Mouse (Mus musculus): ENCODE measurements at regions not wholly inside any gene's neighbourhood (a gene's known extent, or its start where the extent isn't known, plus 50 kb on each side); places are given as distances from the start of the nearest gene placed in this dataset.

GRCm38 (mm10) chr8:127838311-127838710 is 520.1 kb upstream of the Nrp1 start:
- H3K27me3 ChIP-seq (replicated peaks; ENCODE audit: control insufficient read depth, insufficient read depth, low read length), result no peaks in the 10 kb centered on the region
- no peaks in the 10 kb centered on the region for H3K4me1 ChIP-seq (replicated peaks; ENCODE audit: control insufficient read depth, insufficient read depth, low read length)
- no peak overlapping the region for H3K4me3 ChIP-seq (ENCODE audit: low read depth, low read length)
- H3K9ac ChIP-seq (ENCODE audit: low read length), result no peak overlapping the region
- ATAC-seq (replicated peaks; ENCODE audit: low FRiP score, low TSS enrichment, low read depth) (no peak), DNase-seq (ENCODE audit: low spot score) (no peak)
- H3K27ac ChIP-seq (ENCODE audit: low read depth), result no peak overlapping the region
- no peaks in the 10 kb centered on the region for H3K36me3 ChIP-seq (ENCODE audit: control insufficient read depth, insufficient read depth, low read length)
- H3K9me3 ChIP-seq (ENCODE audit: control insufficient read depth, low read length), result no peaks in the 10 kb centered on the region
- H3K4me2 ChIP-seq (ENCODE audit: low read length), result no peak overlapping the region

GRCm38 (mm10) chr8:127847332-127848018 is 510.9 kb upstream of the Nrp1 start:
- no peak for DNase-seq (ENCODE audit: low spot score)
- 70% methylated on average over 9 of the region's 9 CpGs for WGBS
- no peak overlapping the region for H3K27ac ChIP-seq (ENCODE audit: low read depth)

GRCm38 (mm10) chr8:127849926-127850325 is 508.5 kb upstream of the Nrp1 start:
- Histone ChIP-seq H3K4me2 (ENCODE audit: low read length) (no peak overlapping the region), H3K9me3 (ENCODE audit: control insufficient read depth, low read length) (no peaks in the 10 kb centered on the region), H3K9ac (ENCODE audit: low read length) (no peak overlapping the region), H3K36me3 (ENCODE audit: control insufficient read depth, insufficient read depth, low read length) (no peaks in the 10 kb centered on the region), H3K4me1 (replicated peaks; ENCODE audit: control insufficient read depth, insufficient read depth, low read length) (no peaks in the 10 kb centered on the region), H3K27me3 (replicated peaks; ENCODE audit: control insufficient read depth, insufficient read depth, low read length) (no peaks in the 10 kb centered on the region), H3K27ac (ENCODE audit: low read depth) (no peak overlapping the region), H3K4me3 (ENCODE audit: low read depth, low read length) (no peak overlapping the region)
- ATAC-seq (replicated peaks; ENCODE audit: low FRiP score, low TSS enrichment, low read depth) (no peak), DNase-seq (ENCODE audit: low spot score) (no peak)

More at GRCm38 (mm10) chr8:127847332-127848018, 510.9 kb upstream of the Nrp1 start:
- Histone ChIP-seq H3K9ac (ENCODE audit: low read length) (no peak overlapping the region), H3K4me1 (replicated peaks; ENCODE audit: control insufficient read depth, insufficient read depth, low read length) (no peaks in the 10 kb centered on the region), H3K9me3 (ENCODE audit: control insufficient read depth, low read length) (no peaks in the 10 kb centered on the region), H3K4me2 (ENCODE audit: low read length) (no peak overlapping the region), H3K4me3 (ENCODE audit: low read depth, low read length) (no peak overlapping the region), H3K27me3 (replicated peaks; ENCODE audit: control insufficient read depth, insufficient read depth, low read length) (no peaks in the 10 kb centered on the region), H3K36me3 (ENCODE audit: control insufficient read depth, insufficient read depth, low read length) (no peaks in the 10 kb centered on the region)
- no peak for ATAC-seq (replicated peaks; ENCODE audit: low FRiP score, low TSS enrichment, low read depth)

GRCm38 (mm10) chr8:127855653-127856300 is 502.6 kb upstream of the Nrp1 start:
- Histone ChIP-seq H3K4me1 (replicated peaks; ENCODE audit: control insufficient read depth, insufficient read depth, low read length) (peaks cover 12% of the 10 kb centered on the region), H3K4me3 (ENCODE audit: low read depth, low read length) (no peak overlapping the region), H3K36me3 (ENCODE audit: control insufficient read depth, insufficient read depth, low read length) (no peaks in the 10 kb centered on the region), H3K27me3 (replicated peaks; ENCODE audit: control insufficient read depth, insufficient read depth, low read length) (no peaks in the 10 kb centered on the region), H3K9ac (ENCODE audit: low read length) (no peak overlapping the region), H3K4me2 (ENCODE audit: low read length) (no peak overlapping the region), H3K27ac (ENCODE audit: low read depth) (peak overlapping the region; percentile 54), H3K9me3 (ENCODE audit: control insufficient read depth, low read length) (no peaks in the 10 kb centered on the region)
- DNase-seq (ENCODE audit: low spot score), result peak; percentile 61
- WGBS, result 11% methylated on average over 4 of the region's 4 CpGs
- ATAC-seq (replicated peaks; ENCODE audit: low FRiP score, low TSS enrichment, low read depth), result 0 out of 2 replicates have a peak, but pooled peaks have one; percentile 60

GRCm38 (mm10) chr8:127856351-127857135 is 501.9 kb upstream of the Nrp1 start:
- H3K9ac ChIP-seq (ENCODE audit: low read length), result no peak overlapping the region
- 27% methylated on average over 5 of the region's 5 CpGs for WGBS
- no peaks in the 10 kb centered on the region for H3K36me3 ChIP-seq (ENCODE audit: control insufficient read depth, insufficient read depth, low read length)
- H3K27me3 ChIP-seq (replicated peaks; ENCODE audit: control insufficient read depth, insufficient read depth, low read length), result no peaks in the 10 kb centered on the region
- H3K4me2 ChIP-seq (ENCODE audit: low read length), result no peak overlapping the region
- no peak for ATAC-seq (replicated peaks; ENCODE audit: low FRiP score, low TSS enrichment, low read depth)
- DNase-seq (ENCODE audit: low spot score), result no peak
- peaks cover 12% of the 10 kb centered on the region for H3K4me1 ChIP-seq (replicated peaks; ENCODE audit: control insufficient read depth, insufficient read depth, low read length)
- peak overlapping the region; percentile 39 for H3K27ac ChIP-seq (ENCODE audit: low read depth)
- H3K9me3 ChIP-seq (ENCODE audit: control insufficient read depth, low read length), result no peaks in the 10 kb centered on the region
- H3K4me3 ChIP-seq (ENCODE audit: low read depth, low read length), result no peak overlapping the region

- Histone ChIP-seq H3K4me1 (replicated peaks; ENCODE audit: control insufficient read depth, insufficient read depth, low read length) (peaks cover 12% of the 10 kb centered on the region), H3K27ac (ENCODE audit: low read depth) (no peak overlapping the region), H3K9me3 (ENCODE audit: control insufficient read depth, low read length) (no peaks in the 10 kb centered on the region; the same call in 1 of the 2 replicates), H3K4me2 (ENCODE audit: low read length) (no peak overlapping the region), H3K27me3 (replicated peaks; ENCODE audit: control insufficient read depth, insufficient read depth, low read length) (no peaks in the 10 kb centered on the region), H3K4me3 (ENCODE audit: low read depth, low read length) (no peak overlapping the region), H3K36me3 (ENCODE audit: control insufficient read depth, insufficient read depth, low read length) (no peaks in the 10 kb centered on the region), H3K9ac (ENCODE audit: low read length) (no peak overlapping the region)
- WGBS, result 88% methylated on average over 3 of the region's 3 CpGs
- no peak for ATAC-seq (replicated peaks; ENCODE audit: low FRiP score, low TSS enrichment, low read depth)
- DNase-seq (ENCODE audit: low spot score), result no peak
These were observed 499.4 kb upstream of the Nrp1 start for GRCm38 (mm10) chr8:127859036-127859435.

- ATAC-seq (replicated peaks; ENCODE audit: low FRiP score, low TSS enrichment, low read depth), result no peak
- Histone ChIP-seq H3K4me3 (ENCODE audit: low read depth, low read length) (no peak overlapping the region), H3K36me3 (ENCODE audit: control insufficient read depth, insufficient read depth, low read length) (no peaks in the 10 kb centered on the region), H3K9me3 (ENCODE audit: control insufficient read depth, low read length) (no peaks in the 10 kb centered on the region; the same call in 1 of the 2 replicates), H3K4me1 (replicated peaks; ENCODE audit: control insufficient read depth, insufficient read depth, low read length) (peaks cover 12% of the 10 kb centered on the region), H3K4me2 (ENCODE audit: low read length) (no peak overlapping the region), H3K9ac (ENCODE audit: low read length) (no peak overlapping the region), H3K27me3 (replicated peaks; ENCODE audit: control insufficient read depth, insufficient read depth, low read length) (no peaks in the 10 kb centered on the region), H3K27ac (ENCODE audit: low read depth) (no peak overlapping the region)
- DNase-seq (ENCODE audit: low spot score), result no peak
- whole genome bisulfite sequencing, result 83% methylated on average over 3 of the region's 3 CpGs
These were observed 498.0 kb upstream of the Nrp1 start for GRCm38 (mm10) chr8:127860376-127860775.

GRCm38 (mm10) chr8:127860891-127861290 is 497.5 kb upstream of the Nrp1 start:
- no peaks in the 10 kb centered on the region for H3K36me3 ChIP-seq (ENCODE audit: control insufficient read depth, insufficient read depth, low read length)
- peaks cover 12% of the 10 kb centered on the region for H3K4me1 ChIP-seq (replicated peaks; ENCODE audit: control insufficient read depth, insufficient read depth, low read length)
- H3K27ac ChIP-seq (ENCODE audit: low read depth), result no peak overlapping the region
- 58% methylated on average over 3 of the region's 3 CpGs for WGBS
- no peak overlapping the region for H3K4me3 ChIP-seq (ENCODE audit: low read depth, low read length)
- no peak for DNase-seq (ENCODE audit: low spot score)
- no peaks in the 10 kb centered on the region for H3K27me3 ChIP-seq (replicated peaks; ENCODE audit: control insufficient read depth, insufficient read depth, low read length)
- no peaks in the 10 kb centered on the region; the same call in 1 of the 2 replicates for H3K9me3 ChIP-seq (ENCODE audit: control insufficient read depth, low read length)
- ATAC-seq (replicated peaks; ENCODE audit: low FRiP score, low TSS enrichment, low read depth), result no peak
- H3K4me2 ChIP-seq (ENCODE audit: low read length), result no peak overlapping the region
- H3K9ac ChIP-seq (ENCODE audit: low read length), result no peak overlapping the region
